Mouse (Mus musculus): ENCODE data around the gene Smim15. TPM values are rescaled to one million over a fixed set of nuclear protein-coding genes. Genes with fewer than 3 reads are reported as not detected.
A peak's percentile ranks its signal among the peaks of the same experiment; 100 is the strongest.

Gene Smim15
- polyA plus RNA-seq, 1 experiment from 2014 or later: 90.2 TPM

DNA sequence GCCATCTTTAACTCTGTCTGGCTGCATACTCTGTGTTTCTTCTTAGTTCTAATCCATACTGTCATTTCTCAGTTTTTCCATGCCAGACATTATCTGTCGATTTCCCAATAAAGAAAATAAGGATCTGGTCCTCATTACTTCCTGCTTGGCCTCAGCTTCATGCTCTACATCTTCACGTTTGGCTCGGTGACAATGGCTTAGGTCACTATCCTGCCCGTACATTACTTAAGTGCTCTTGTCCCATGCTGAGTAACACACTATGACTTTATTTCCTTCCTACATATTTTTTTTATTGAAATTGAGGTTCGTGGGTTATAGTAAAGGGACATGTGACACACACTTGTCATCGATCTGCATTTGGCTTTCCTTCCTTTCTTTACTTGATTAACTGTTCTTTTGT lies 29.1 kb upstream of the Smim15 start:
- Histone ChIP-seq H3K4me2 (ENCODE audit: low read length) (no peak overlapping the region), H3K9ac (ENCODE audit: low read depth, low read length) (no peak overlapping the region), H3K9me3 (replicated peaks; ENCODE audit: low read length) (no peaks in the 10 kb centered on the region), H3K36me3 (ENCODE audit: insufficient read depth, low read length) (no peaks in the 10 kb centered on the region), H3K4me1 (replicated peaks; ENCODE audit: insufficient read depth, low read length) (no peaks in the 10 kb centered on the region), H3K27me3 (ENCODE audit: insufficient read depth, low read length) (no peaks in the 10 kb centered on the region), H3K27ac (no peak overlapping the region), H3K4me3 (replicated peaks; ENCODE audit: low read depth, low read length) (no peak overlapping the region)
- 79% methylated on average over 6 of the region's 6 CpGs for WGBS
- TF ChIP-seq CTCF (IDR thresholded peaks at IDR 0.05; ENCODE audit: low read depth): no peak
- DNase-seq (ENCODE audit: low spot score): no peak
- no peak for ATAC-seq (replicated peaks; ENCODE audit: low FRiP score, low read depth)

DNA sequence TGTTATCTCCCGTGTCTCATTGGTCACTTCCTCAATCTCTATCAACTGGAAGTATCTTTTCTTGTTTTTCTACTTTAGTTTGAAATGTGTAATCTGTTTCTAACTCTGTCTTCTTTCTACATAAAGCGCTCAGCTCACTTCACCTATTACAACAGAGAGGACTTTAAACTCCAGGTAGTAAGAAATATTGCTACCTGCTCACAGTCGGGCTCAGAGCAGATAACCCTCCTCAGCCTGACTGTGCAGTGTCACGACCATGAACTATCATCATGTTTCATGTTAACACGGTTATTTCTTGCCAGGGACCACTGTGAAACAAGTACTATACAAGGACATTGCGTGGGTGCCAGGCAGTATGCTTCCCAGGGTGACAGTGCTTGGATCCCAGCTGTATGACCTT lies 26.9 kb upstream of the Smim15 start:
- no peaks in the 10 kb centered on the region for H3K9me3 ChIP-seq (replicated peaks; ENCODE audit: low read length)
- no peak overlapping the region for H3K4me2 ChIP-seq (ENCODE audit: low read length)
- H3K27ac ChIP-seq: no peak overlapping the region
- no peak for TF ChIP-seq CTCF (IDR thresholded peaks at IDR 0.05; ENCODE audit: low read depth)
- H3K4me3 ChIP-seq (replicated peaks; ENCODE audit: low read depth, low read length): no peak overlapping the region
- WGBS: 70% methylated on average over 6 of the region's 6 CpGs
- ATAC-seq (replicated peaks; ENCODE audit: low FRiP score, low read depth) (no peak), DNase-seq (ENCODE audit: low spot score) (no peak)
- no peaks in the 10 kb centered on the region for H3K36me3 ChIP-seq (ENCODE audit: insufficient read depth, low read length)
- H3K27me3 ChIP-seq (ENCODE audit: insufficient read depth, low read length): no peaks in the 10 kb centered on the region
- no peak overlapping the region for H3K9ac ChIP-seq (ENCODE audit: low read depth, low read length)
- H3K4me1 ChIP-seq (replicated peaks; ENCODE audit: insufficient read depth, low read length): no peaks in the 10 kb centered on the region

DNA sequence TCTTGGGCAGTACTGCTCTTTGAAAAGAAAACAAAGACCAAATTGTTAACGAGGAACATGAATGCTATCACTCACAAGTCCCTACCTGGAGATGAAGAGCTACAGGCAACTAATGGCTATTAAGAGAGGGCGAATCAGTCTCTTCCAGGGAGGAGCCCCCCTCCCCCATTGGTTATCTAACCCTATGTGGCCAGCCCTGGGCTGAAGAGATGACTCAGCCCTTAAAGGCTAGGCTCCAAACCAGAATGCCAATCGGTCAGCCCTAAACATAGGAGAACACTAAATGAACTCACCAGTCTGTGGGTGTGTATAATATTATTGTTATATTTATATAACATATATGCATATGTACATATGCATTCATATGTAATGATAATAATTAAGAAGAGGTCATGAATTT lies 18.4 kb upstream of the Smim15 start:
- ATAC-seq (replicated peaks; ENCODE audit: low FRiP score, low read depth): no peak
- no peaks in the 10 kb centered on the region for H3K4me1 ChIP-seq (replicated peaks; ENCODE audit: insufficient read depth, low read length)
- no peak overlapping the region for H3K4me3 ChIP-seq (replicated peaks; ENCODE audit: low read depth, low read length)
- no peaks in the 10 kb centered on the region for H3K9me3 ChIP-seq (replicated peaks; ENCODE audit: low read length)
- no peak overlapping the region for H3K27ac ChIP-seq
- no peaks in the 10 kb centered on the region for H3K27me3 ChIP-seq (ENCODE audit: insufficient read depth, low read length)
- H3K4me2 ChIP-seq (ENCODE audit: low read length): no peak overlapping the region
- no peak overlapping the region for H3K9ac ChIP-seq (ENCODE audit: low read depth, low read length)
- no peak for TF ChIP-seq CTCF (IDR thresholded peaks at IDR 0.05; ENCODE audit: low read depth)
- WGBS: 58% methylated on average over 3 of the region's 3 CpGs
- no peak for DNase-seq (ENCODE audit: low spot score)
- H3K36me3 ChIP-seq (ENCODE audit: insufficient read depth, low read length): no peaks in the 10 kb centered on the region

DNA sequence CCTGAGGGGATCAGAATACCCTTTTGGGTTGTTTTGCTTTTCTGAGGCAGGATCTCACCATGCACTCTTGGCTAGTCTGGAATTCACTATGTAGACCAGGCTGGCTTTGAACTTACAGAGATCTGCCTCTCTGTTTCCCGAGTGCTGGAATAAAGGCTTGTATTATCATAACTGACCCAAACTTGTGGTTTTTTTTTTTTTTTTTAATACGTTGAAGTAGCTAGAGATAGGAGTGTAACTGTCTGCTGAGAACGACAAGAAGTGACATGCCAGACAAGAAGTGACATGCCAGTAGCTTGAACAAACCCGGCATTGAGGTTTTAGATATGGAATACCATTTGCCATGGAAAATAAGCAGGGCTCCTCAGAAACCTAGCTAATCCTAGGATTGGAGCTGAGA lies 11.5 kb upstream of the Smim15 start:
- WGBS: 96% methylated on average over 4 of the region's 4 CpGs
- H3K9ac ChIP-seq (ENCODE audit: low read depth, low read length): no peak overlapping the region

DNA sequence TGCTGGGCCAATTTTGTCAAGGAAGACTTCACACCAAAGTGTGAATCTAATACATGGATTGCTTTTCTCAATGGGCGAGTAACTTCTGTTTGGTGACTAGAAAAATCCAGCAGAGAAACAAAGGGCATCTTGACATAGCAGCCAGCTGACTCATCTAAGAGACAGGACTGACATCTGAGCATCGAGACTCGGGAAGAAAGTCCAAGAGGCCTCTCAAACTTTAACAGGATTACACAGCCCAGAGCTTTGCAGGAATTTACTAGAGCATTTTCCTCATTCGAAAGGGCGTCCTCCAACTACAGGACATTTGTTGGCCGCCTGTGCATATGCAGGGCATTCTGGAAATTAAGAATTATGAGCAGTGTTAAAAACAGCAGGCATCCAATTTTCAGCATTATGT lies 4.9 kb upstream of the Smim15 start:
- peak; percentile 49 for DNase-seq (ENCODE audit: low spot score)
- WGBS: 49% methylated on average over 6 of the region's 6 CpGs
- H3K36me3 ChIP-seq (ENCODE audit: insufficient read depth, low read length): no peaks in the 10 kb centered on the region

More for the DNA sequence above, 11.5 kb upstream of the Smim15 start:
- Histone ChIP-seq H3K4me3 (replicated peaks; ENCODE audit: low read depth, low read length) (no peak overlapping the region), H3K4me2 (ENCODE audit: low read length) (no peak overlapping the region), H3K27ac (no peak overlapping the region), H3K27me3 (ENCODE audit: insufficient read depth, low read length) (no peaks in the 10 kb centered on the region), H3K4me1 (replicated peaks; ENCODE audit: insufficient read depth, low read length) (no peaks in the 10 kb centered on the region), H3K36me3 (ENCODE audit: insufficient read depth, low read length) (no peaks in the 10 kb centered on the region), H3K9me3 (replicated peaks; ENCODE audit: low read length) (no peaks in the 10 kb centered on the region)
- TF ChIP-seq CTCF (IDR thresholded peaks at IDR 0.05; ENCODE audit: low read depth): no peak
- DNase-seq (ENCODE audit: low spot score): no peak
- ATAC-seq (replicated peaks; ENCODE audit: low FRiP score, low read depth): no peak

DNA sequence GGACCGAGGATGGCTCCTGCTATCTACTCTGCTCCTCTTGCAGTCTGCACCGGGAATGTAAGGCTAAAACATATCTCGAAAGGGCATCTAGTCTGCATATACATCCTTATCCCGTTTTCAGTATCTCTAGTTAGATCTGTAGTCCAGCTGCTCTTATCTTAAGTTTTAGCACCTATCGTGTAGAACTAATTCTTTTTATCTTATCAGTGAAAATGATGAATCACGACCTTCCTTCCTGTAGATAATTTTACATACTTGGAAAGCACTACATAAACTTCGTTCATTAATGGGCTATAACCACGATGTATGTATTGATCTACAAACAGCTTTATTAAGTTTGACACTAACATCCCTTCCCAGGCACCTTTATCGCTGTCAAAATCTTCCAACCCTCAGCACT lies 4.3 kb upstream of the Smim15 start:
- no peak for TF ChIP-seq CTCF (IDR thresholded peaks at IDR 0.05; ENCODE audit: low read depth)
- ATAC-seq (replicated peaks; ENCODE audit: low FRiP score, low read depth) (no peak), DNase-seq (ENCODE audit: low spot score) (no peak)
- H3K27me3 ChIP-seq (ENCODE audit: insufficient read depth, low read length): no peaks in the 10 kb centered on the region
- H3K4me1 ChIP-seq (replicated peaks; ENCODE audit: insufficient read depth, low read length): peaks cover 19% of the 10 kb centered on the region; the same call in 1 of the 2 replicates
- no peak overlapping the region for H3K27ac ChIP-seq
- H3K9me3 ChIP-seq (replicated peaks; ENCODE audit: low read length): no peaks in the 10 kb centered on the region
- WGBS: 62% methylated on average over 9 of the region's 9 CpGs
- H3K9ac ChIP-seq (ENCODE audit: low read depth, low read length): no peak overlapping the region
- no peaks in the 10 kb centered on the region for H3K36me3 ChIP-seq (ENCODE audit: insufficient read depth, low read length)
- H3K4me2 ChIP-seq (ENCODE audit: low read length): no peak overlapping the region
- no peak overlapping the region for H3K4me3 ChIP-seq (replicated peaks; ENCODE audit: low read depth, low read length)

More for the DNA sequence above, 4.9 kb upstream of the Smim15 start:
- H3K9ac ChIP-seq (ENCODE audit: low read depth, low read length): no peak overlapping the region
- no peak overlapping the region for H3K4me3 ChIP-seq (replicated peaks; ENCODE audit: low read depth, low read length)
- H3K27me3 ChIP-seq (ENCODE audit: insufficient read depth, low read length): no peaks in the 10 kb centered on the region
- no peak overlapping the region for H3K4me2 ChIP-seq (ENCODE audit: low read length)
- peaks cover 19% of the 10 kb centered on the region; the same call in 1 of the 2 replicates for H3K4me1 ChIP-seq (replicated peaks; ENCODE audit: insufficient read depth, low read length)
- no peak overlapping the region for H3K27ac ChIP-seq
- peak; percentile 27; the same call in 1 of the 2 replicates for ATAC-seq (replicated peaks; ENCODE audit: low FRiP score, low read depth)
- no peak for TF ChIP-seq CTCF (IDR thresholded peaks at IDR 0.05; ENCODE audit: low read depth)
- H3K9me3 ChIP-seq (replicated peaks; ENCODE audit: low read length): no peaks in the 10 kb centered on the region

DNA sequence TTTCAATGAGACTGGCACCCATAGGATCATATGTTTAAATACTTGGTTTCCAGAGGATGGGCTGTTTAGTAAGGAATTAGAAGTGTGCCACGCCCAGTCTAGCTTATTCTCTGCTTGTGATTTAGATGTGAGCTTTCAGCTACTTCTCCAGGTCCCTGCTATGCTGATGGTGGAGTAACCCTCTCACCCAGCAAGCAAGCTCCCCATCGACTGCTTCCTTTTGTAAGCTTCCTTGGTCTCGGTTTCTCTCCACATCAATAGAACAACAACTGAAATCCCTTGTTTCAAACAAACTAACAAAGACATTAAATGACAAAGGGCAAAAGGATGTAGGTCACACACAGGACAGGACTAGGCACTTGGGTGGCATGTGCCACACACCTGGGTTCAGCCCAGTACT lies 3.8 kb upstream of the Smim15 start:
- Histone ChIP-seq H3K4me3 (replicated peaks; ENCODE audit: low read depth, low read length) (no peak overlapping the region), H3K27me3 (ENCODE audit: insufficient read depth, low read length) (no peaks in the 10 kb centered on the region), H3K27ac (no peak overlapping the region), H3K4me2 (ENCODE audit: low read length) (no peak overlapping the region), H3K36me3 (ENCODE audit: insufficient read depth, low read length) (no peaks in the 10 kb centered on the region), H3K9me3 (replicated peaks; ENCODE audit: low read length) (no peaks in the 10 kb centered on the region), H3K9ac (ENCODE audit: low read depth, low read length) (no peak overlapping the region), H3K4me1 (replicated peaks; ENCODE audit: insufficient read depth, low read length) (peaks cover 19% of the 10 kb centered on the region; the same call in 1 of the 2 replicates)
- ATAC-seq (replicated peaks; ENCODE audit: low FRiP score, low read depth) (no peak), DNase-seq (ENCODE audit: low spot score) (no peak)
- WGBS: 89% methylated on average over 3 of the region's 3 CpGs
- TF ChIP-seq CTCF (IDR thresholded peaks at IDR 0.05; ENCODE audit: low read depth): no peak
